Comparison of ENCODE assay signal across 16 mouse cellular contexts in the genomic region with DNA sequence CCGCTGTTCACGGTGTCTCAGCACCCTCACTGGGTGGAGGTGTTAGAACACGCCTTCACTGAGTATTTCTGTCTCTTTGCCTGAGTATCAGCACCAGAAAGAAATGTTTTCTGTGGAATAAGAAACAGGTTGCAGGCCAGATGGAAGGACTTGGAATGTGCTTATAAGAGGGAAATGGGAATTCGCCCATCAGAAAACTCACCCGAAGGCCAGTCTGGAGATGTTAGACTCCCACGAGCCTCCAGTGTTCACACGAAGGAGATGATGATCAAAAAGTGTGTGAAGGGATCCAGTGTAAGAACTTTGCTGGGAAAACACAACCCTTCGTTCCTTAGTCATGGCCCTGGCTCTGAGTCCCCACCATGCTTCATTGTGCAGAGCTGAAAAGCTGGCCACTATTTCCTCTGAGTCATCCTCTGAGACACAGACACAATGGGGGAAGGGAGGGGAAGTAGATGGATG. TPM values are rescaled to one million over a fixed set of nuclear protein-coding genes. Genes with fewer than 3 reads are reported as not detected.
DNase-seq lines count a peak whose midpoint lies in the region; ATAC-seq lines count a peak whose summit lies in the region.
"Had no signal": no experiment of that assay in that cellular context is flagged by ENCODE, and none has a peak within 500 bp of the region (broad histone marks: within the 10 kb centered on the region; RNA-seq: fewer than 3 reads in every experiment).

No protein-coding gene starts in this region.

- no peaks in the 10 kb centered on the region for H3K27me3 ChIP-seq in forebrain, embryonic 15.5 days
- H3K27me3 ChIP-seq in forebrain, embryonic 14.5 days (replicated peaks; ENCODE audit: control insufficient read depth, insufficient read depth, low read length), result no peaks in the 10 kb centered on the region
- H3K27me3 ChIP-seq in midbrain, embryonic 16.5 days (ENCODE audit: control insufficient read depth, insufficient read depth, low read depth, low read length), result no peaks in the 10 kb centered on the region

- H3K4me1 ChIP-seq in forebrain, embryonic 15.5 days, result peaks cover 12% of the 10 kb centered on the region
- H3K4me1 ChIP-seq in forebrain, embryonic 14.5 days (ENCODE audit: control insufficient read depth, insufficient read depth, low read length), result peaks cover 3% of the 10 kb centered on the region
- H3K4me1 ChIP-seq in midbrain, embryonic 16.5 days (ENCODE audit: control insufficient read depth, insufficient read depth, low read length), result peaks cover 6% of the 10 kb centered on the region

- H3K9me3 ChIP-seq in forebrain, embryonic 15.5 days, result no peaks in the 10 kb centered on the region
- H3K9me3 ChIP-seq in forebrain, embryonic 14.5 days (replicated peaks; ENCODE audit: control insufficient read depth, low read length), result no peaks in the 10 kb centered on the region
- H3K9me3 ChIP-seq in midbrain, embryonic 16.5 days (replicated peaks; ENCODE audit: control insufficient read depth, low read length, poor library complexity, severe bottlenecking), result no peaks in the 10 kb centered on the region
- H3K9me3 ChIP-seq: forebrain, embryonic 13.5 days; limb, embryonic 10.5 days; midbrain, embryonic 12.5 days had no signal

- H3K9ac ChIP-seq in forebrain, embryonic 15.5 days (replicated peaks), result no peak overlapping the region
- no peak overlapping the region for H3K9ac ChIP-seq in forebrain, embryonic 14.5 days (ENCODE audit: low read length)
- no peak overlapping the region for H3K9ac ChIP-seq in midbrain, embryonic 16.5 days (ENCODE audit: low read depth, low read length)
- H3K9ac ChIP-seq: forebrain, embryonic 13.5 days; midbrain, embryonic 12.5 days had no signal

- H3K4me2 ChIP-seq in forebrain, embryonic 15.5 days (replicated peaks), result no peak overlapping the region
- H3K4me2 ChIP-seq in forebrain, embryonic 14.5 days (ENCODE audit: low read length), result no peak overlapping the region
- no peak overlapping the region for H3K4me2 ChIP-seq in midbrain, embryonic 16.5 days (ENCODE audit: low read length)
- H3K4me2 ChIP-seq: forebrain, embryonic 13.5 days; midbrain, embryonic 12.5 days had no signal

- no peak for ATAC-seq in forebrain, embryonic 15.5 days (replicated peaks)
- ATAC-seq in forebrain, embryonic 14.5 days, result no peak
- ATAC-seq in midbrain, embryonic 16.5 days, result no peak
- ATAC-seq: CD4-positive, CD25-positive, alpha-beta regulatory T cell, adult 4 months; forebrain, embryonic 13.5 days had no signal

- no peaks in the 10 kb centered on the region for H3K36me3 ChIP-seq in forebrain, embryonic 15.5 days
- no peaks in the 10 kb centered on the region for H3K36me3 ChIP-seq in forebrain, embryonic 14.5 days (ENCODE audit: control insufficient read depth, insufficient read depth, low read length)
- no peaks in the 10 kb centered on the region for H3K36me3 ChIP-seq in midbrain, embryonic 16.5 days (ENCODE audit: control insufficient read depth, insufficient read depth, low read length)
- H3K36me3 ChIP-seq: limb, embryonic 10.5 days; midbrain, embryonic 12.5 days had no signal

- DNase-seq in forebrain, embryonic 14.5 days (ENCODE audit: low spot score), result no peak
- peak; percentile 64 to 82 for DNase-seq in layer of hippocampus, adult 18-20 months (ENCODE audit: low spot score in 2 of 2)
- no peak for DNase-seq in layer of hippocampus, postnatal 25 days (ENCODE audit: extremely low spot score in 1 of 2, low spot score in 1 of 2)
- DNase-seq in frontal cortex, postnatal 36 days (ENCODE audit: low spot score in 2 of 2), result peak; percentile 61 to 83
- DNase-seq in right cerebral cortex, postnatal 36 days (ENCODE audit: low spot score in 2 of 2), result peak; percentile 69 to 81
- DNase-seq in cerebellum, postnatal 14 days, result no peak
- DNase-seq: heart, postnatal 4 days; kidney, adult 11 months; lung, adult 18-20 months; thymus, postnatal 14 days had no signal

- H3K4me3 ChIP-seq in forebrain, embryonic 15.5 days, result no peak overlapping the region
- H3K4me3 ChIP-seq in forebrain, embryonic 14.5 days (ENCODE audit: low read depth, low read length), result no peak overlapping the region
- H3K4me3 ChIP-seq in midbrain, embryonic 16.5 days (ENCODE audit: low read depth, low read length), result no peak overlapping the region
- H3K4me3 ChIP-seq: forebrain, embryonic 13.5 days; limb, embryonic 10.5 days; midbrain, embryonic 12.5 days had no signal

- 60% methylated on average over 8 of the region's 8 CpGs for WGBS in forebrain, embryonic 15.5 days
- WGBS in forebrain, embryonic 14.5 days, result 65% methylated on average over 8 of the region's 8 CpGs
- 68% methylated on average over 8 of the region's 8 CpGs for WGBS in midbrain, embryonic 16.5 days

- 0 out of 2 replicates have a peak overlapping the region, but pooled peaks have one; percentile 32 for H3K27ac ChIP-seq in forebrain, embryonic 15.5 days (replicated peaks)
- H3K27ac ChIP-seq in forebrain, embryonic 14.5 days (ENCODE audit: low read depth, low read length), result no peak overlapping the region
- H3K27ac ChIP-seq in midbrain, embryonic 16.5 days (ENCODE audit: low read length), result no peak overlapping the region
- H3K27ac ChIP-seq: forebrain, embryonic 13.5 days; limb, embryonic 10.5 days; midbrain, embryonic 12.5 days had no signal

RNA-seq across cellular contexts. Expression of a gene that starts 3.3 kb away (rescaled TPM):
- polyA plus RNA-seq in forebrain, embryonic 15.5 days (2015; fragmentation: Nextera tagmentation; extraction: Ambion mirVana), result 39.7 and 41.9 TPM in 2 replicates
- polyA plus RNA-seq in forebrain, embryonic 14.5 days (2014; fragmentation: Nextera tagmentation; extraction: Ambion mirVana), result 31.2 and 41.4 TPM in 2 replicates
- 10 to 100 TPM; 63.4 to 68.9 TPM for total RNA-seq in layer of hippocampus, adult 18-20 months (2021)
- 10 to 100 TPM; 61.1 to 68.1 TPM for total RNA-seq in layer of hippocampus, postnatal 25 days (2021)
- 52.0 and 53.3 TPM in 2 replicates for polyA plus RNA-seq in midbrain, embryonic 16.5 days (2015; fragmentation: Nextera tagmentation; extraction: Ambion mirVana)
- polyA plus RNA-seq: CD4-positive, CD25-positive, alpha-beta regulatory T cell, adult 4 months had no signal

Comparison
In these comparisons a context has a peak if more than half of its experiments do, and no peak if none do; other contexts are left out.
1. DNase-seq: peak in layer of hippocampus, adult 18-20 months (2 of 2), frontal cortex, postnatal 36 days (2 of 2) and right cerebral cortex, postnatal 36 days (2 of 2); none in forebrain, embryonic 14.5 days (single experiment), layer of hippocampus, postnatal 25 days (0 of 2) and cerebellum, postnatal 14 days (0 of 2).